Mouse (Mus musculus) right cerebral cortex, postnatal 10 days (tissue): Measurements from ENCODE around the gene Cntnap3.
A peak's percentile ranks its signal among the peaks of the same experiment; 100 is the strongest.
"Not testable (repeated sequence)": the region's sequence is repeated elsewhere in the genome, so short reads cannot be mapped to it uniquely, and the experiment has no call there.

Experiments used
- DNase-seq, 2 experiments: peaks; one replicate each; pipeline ENCODE4 v3.0.0; 2021; ENCODE audit warnings: low spot score in 2 of 2

Cntnap3 gene

GRCm38 (mm10) chr13:64903585-64904208 lies at the start of gene Cntnap3:
Cntnap3 (minus strand) TSS chr13:64903955.
- peak; percentile 70 to 78 for DNase-seq

- DNase-seq = no peak
Observed at GRCm38 (mm10) chr13:64917191-64917590, 13.4 kb upstream of the Cntnap3 start, which contains the start of gene Spata31. Spata31 (plus strand) TSS chr13:64917406.

- no peak for DNase-seq
Observed at GRCm38 (mm10) chr13:64903132-64903531, 623 bp downstream of the Cntnap3 start.

GRCm38 (mm10) chr13:64865397-64865796 lies 38.4 kb downstream of the Cntnap3 start:
- no peak for DNase-seq

- DNase-seq = not testable (repeated sequence)
Observed at GRCm38 (mm10) chr13:64824856-64825255, 78.9 kb downstream of the Cntnap3 start.

GRCm38 (mm10) chr13:64745383-64745782 lies 158.4 kb downstream of the Cntnap3 start:
- DNase-seq = no peak

- DNase-seq = no peak
Observed at GRCm38 (mm10) chr13:64732244-64732643, 171.5 kb downstream of the Cntnap3 start.

GRCm38 (mm10) chr13:64716791-64717190 lies 187.0 kb downstream of the Cntnap3 start:
- no peak for DNase-seq

- DNase-seq = no peak
Observed at GRCm38 (mm10) chr13:64692463-64692862, 211.3 kb downstream of the Cntnap3 start.
